Mouse (Mus musculus) forebrain, embryonic 12.5 days (tissue): ENCODE measurements around the gene Guca2b. TPM values are rescaled to one million over a fixed set of nuclear protein-coding genes. Genes with fewer than 3 reads are reported as not detected.
"Not testable (repeated sequence)": the region's sequence is repeated elsewhere in the genome, so short reads cannot be mapped to it uniquely, and the experiment has no call there.

Experiments
- ATAC-seq: fragments of 200-750 bp; cut with Nextera tagmentation; 2 replicates; pipeline ENCODE4 v1.8.0; 2017; ENCODE audit warnings: moderate TSS enrichment; ENCODE audit not compliant: low FRiP score
- H3K27ac ChIP-seq: fragments of 300-500 bp; sonication (generic); 2 replicates; pipeline ENCODE4 v1.5.1; 2016; ENCODE audit warnings: mild to moderate bottlenecking
- H3K27me3 ChIP-seq: fragments of 300-500 bp; sonication (generic); 2 replicates; pipeline ENCODE4 v1.6.1; 2016; ENCODE audit warnings: mild to moderate bottlenecking
- H3K36me3 ChIP-seq: fragments of 300-500 bp; sonication (generic); replicated peaks from 2 replicates; pipeline ENCODE4 v1.6.1; 2016; ENCODE audit warnings: mild to moderate bottlenecking
- H3K4me1 ChIP-seq: fragments of 300-500 bp; sonication (generic); 2 replicates; pipeline ENCODE4 v1.6.1; 2016
- H3K4me2 ChIP-seq: fragments of 300-500 bp; sonication (generic); 2 replicates; pipeline ENCODE4 v1.6.1; 2016; ENCODE audit warnings: mild to moderate bottlenecking, moderate library complexity
- H3K4me3 ChIP-seq: fragments of 300-500 bp; sonication (generic); replicated peaks from 2 replicates; pipeline ENCODE4 v1.5.1; 2016; ENCODE audit warnings: mild to moderate bottlenecking
- H3K9ac ChIP-seq: fragments of 300-500 bp; sonication (generic); 2 replicates; pipeline ENCODE4 v1.6.1; 2016; ENCODE audit warnings: mild to moderate bottlenecking
- H3K9me3 ChIP-seq: fragments of 300-500 bp; sonication (generic); 2 replicates; pipeline ENCODE4 v1.6.1; 2016
- WGBS: fragments of 180-500 bp; shearing (Covaris S2); methylation state at CpG from one replicate; pipeline ENCODE4 v1.1.7; 2016; 5-methylcytosine and 5-hydroxymethylcytosine counted together
- polyA plus RNA-seq: library from polyadenylated mRNA; unstranded; fragments of >200 nt; fragmentation: Nextera tagmentation; extraction: Ambion mirVana; gene quantifications from 2 replicates; pipeline ENCODE4 v1.2.1, GENCODE M21; 2016

Guca2b gene
- polyA plus RNA-seq, 1 experiment from 2014 or later: not detected

- no peak for ATAC-seq
- Histone ChIP-seq H3K27ac (no peak overlapping the region), H3K9me3 (no peaks in the 10 kb centered on the region), H3K4me3 (no peak overlapping the region), H3K4me1 (no peaks in the 10 kb centered on the region), H3K27me3 (no peaks in the 10 kb centered on the region), H3K9ac (no peak overlapping the region), H3K4me2 (no peak overlapping the region), H3K36me3 (no peaks in the 10 kb centered on the region)
- 90% methylated on average over 4 of the region's 4 CpGs for WGBS
These were observed 16.1 kb downstream of the Guca2b start for GRCm38 (mm10) chr4:119642666-119643065.

GRCm38 (mm10) chr4:119638656-119639055 is 20.1 kb downstream of the Guca2b start:
- Histone ChIP-seq H3K27me3 (no peaks in the 10 kb centered on the region), H3K36me3 (no peaks in the 10 kb centered on the region), H3K9ac (no peak overlapping the region), H3K27ac (no peak overlapping the region), H3K4me1 (peaks cover 6% of the 10 kb centered on the region), H3K9me3 (no peaks in the 10 kb centered on the region), H3K4me2 (no peak overlapping the region), H3K4me3 (no peak overlapping the region)
- no peak for ATAC-seq
- WGBS: 70% methylated on average over 11 of the region's 11 CpGs

GRCm38 (mm10) chr4:119637946-119638345 is 20.8 kb downstream of the Guca2b start:
- WGBS: 81% methylated on average over 6 of the region's 6 CpGs
- Histone ChIP-seq H3K36me3 (no peaks in the 10 kb centered on the region), H3K9ac (no peak overlapping the region), H3K4me1 (peaks cover 12% of the 10 kb centered on the region), H3K9me3 (no peaks in the 10 kb centered on the region), H3K4me3 (no peak overlapping the region), H3K27ac (no peak overlapping the region), H3K4me2 (no peak overlapping the region), H3K27me3 (no peaks in the 10 kb centered on the region)
- ATAC-seq: no peak

GRCm38 (mm10) chr4:119637176-119637845 is 21.4 kb downstream of the Guca2b start, which contains the start of gene Guca2a:
TSS of gene Guca2a (plus strand) at chr4:119637704.
- H3K9ac ChIP-seq: no peak within 1 kb of the TSS
- peaks cover 18% of the 10 kb centered on the region for H3K4me1 ChIP-seq
- H3K36me3 ChIP-seq: no peaks in the 10 kb centered on the region
- no peaks in the 10 kb centered on the region for H3K27me3 ChIP-seq
- 78% methylated on average over 4 of the region's 4 CpGs for WGBS
- no peak within 1 kb of the TSS for H3K4me2 ChIP-seq
- no peaks in the 10 kb centered on the region for H3K9me3 ChIP-seq
- no peak within 1 kb of the TSS for H3K4me3 ChIP-seq
- no peak within 1 kb of the TSS for H3K27ac ChIP-seq
- ATAC-seq: no peak

GRCm38 (mm10) chr4:119636731-119637130 is 22.0 kb downstream of the Guca2b start:
- H3K4me3 ChIP-seq: no peak overlapping the region
- peaks cover 18% of the 10 kb centered on the region for H3K4me1 ChIP-seq
- H3K27ac ChIP-seq: no peak overlapping the region
- H3K4me2 ChIP-seq: no peak overlapping the region
- WGBS: 85% methylated on average over 7 of the region's 7 CpGs
- ATAC-seq: no peak
- no peak overlapping the region for H3K9ac ChIP-seq
- no peaks in the 10 kb centered on the region for H3K27me3 ChIP-seq
- H3K36me3 ChIP-seq: no peaks in the 10 kb centered on the region
- H3K9me3 ChIP-seq: no peaks in the 10 kb centered on the region

GRCm38 (mm10) chr4:119635686-119636085 is 23.1 kb downstream of the Guca2b start:
- H3K9me3 ChIP-seq: no peaks in the 10 kb centered on the region
- H3K4me1 ChIP-seq: peaks cover 22% of the 10 kb centered on the region
- H3K4me3 ChIP-seq: no peak overlapping the region
- peaks cover 4% of the 10 kb centered on the region; the same call in 1 of the 2 replicates for H3K36me3 ChIP-seq
- H3K4me2 ChIP-seq: no peak overlapping the region
- H3K9ac ChIP-seq: no peak overlapping the region
- no peak overlapping the region for H3K27ac ChIP-seq
- H3K27me3 ChIP-seq: no peaks in the 10 kb centered on the region
- WGBS: 86% methylated on average over 8 of the region's 8 CpGs
- no peak for ATAC-seq

GRCm38 (mm10) chr4:119634908-119635660 is 23.7 kb downstream of the Guca2b start:
- H3K9ac ChIP-seq: no peak overlapping the region
- H3K4me1 ChIP-seq: peaks cover 22% of the 10 kb centered on the region
- H3K27me3 ChIP-seq: no peaks in the 10 kb centered on the region
- no peak for ATAC-seq
- H3K36me3 ChIP-seq: peaks cover 8% of the 10 kb centered on the region; the same call in 1 of the 2 replicates
- no peak overlapping the region for H3K4me3 ChIP-seq
- WGBS: 70% methylated on average over 6 of the region's 6 CpGs
- H3K9me3 ChIP-seq: no peaks in the 10 kb centered on the region
- H3K27ac ChIP-seq: no peak overlapping the region
- H3K4me2 ChIP-seq: no peak overlapping the region

- no peak overlapping the region for H3K4me2 ChIP-seq
- WGBS: 88% methylated on average over 3 of the region's 3 CpGs
- H3K27me3 ChIP-seq: no peaks in the 10 kb centered on the region
- no peak overlapping the region for H3K9ac ChIP-seq
- ATAC-seq: no peak
- H3K4me3 ChIP-seq: no peak overlapping the region
- peaks cover 18% of the 10 kb centered on the region for H3K36me3 ChIP-seq
- H3K27ac ChIP-seq: no peak overlapping the region
- peaks cover 22% of the 10 kb centered on the region for H3K4me1 ChIP-seq
- no peaks in the 10 kb centered on the region for H3K9me3 ChIP-seq
These were observed 24.8 kb downstream of the Guca2b start for GRCm38 (mm10) chr4:119633948-119634347.

GRCm38 (mm10) chr4:119633342-119633741 is 25.4 kb downstream of the Guca2b start:
- no peak overlapping the region for H3K4me3 ChIP-seq
- 0 out of 2 replicates have a peak, but pooled peaks have one; percentile 12 for ATAC-seq
- H3K36me3 ChIP-seq: peaks cover 19% of the 10 kb centered on the region
- peak overlapping the region; percentile 47 for H3K27ac ChIP-seq
- no peaks in the 10 kb centered on the region for H3K27me3 ChIP-seq
- H3K4me2 ChIP-seq: no peak overlapping the region
- H3K9me3 ChIP-seq: no peaks in the 10 kb centered on the region
- peaks cover 22% of the 10 kb centered on the region for H3K4me1 ChIP-seq
- 59% methylated on average over 7 of the region's 7 CpGs for WGBS
- H3K9ac ChIP-seq: no peak overlapping the region

GRCm38 (mm10) chr4:119632721-119633120 is 26.0 kb downstream of the Guca2b start:
- H3K36me3 ChIP-seq: peaks cover 19% of the 10 kb centered on the region
- H3K27me3 ChIP-seq: no peaks in the 10 kb centered on the region
- no peak overlapping the region for H3K9ac ChIP-seq
- H3K9me3 ChIP-seq: no peaks in the 10 kb centered on the region
- H3K27ac ChIP-seq: 0 out of 2 replicates have a peak overlapping the region, but pooled peaks have one; percentile 47
- no peak for ATAC-seq
- peaks cover 22% of the 10 kb centered on the region for H3K4me1 ChIP-seq
- H3K4me3 ChIP-seq: no peak overlapping the region
- 65% methylated on average over 7 of the region's 7 CpGs for WGBS
- H3K4me2 ChIP-seq: no peak overlapping the region

- peak; percentile 42; the same call in 1 of the 2 replicates for ATAC-seq
- 78% methylated on average over 11 of the region's 11 CpGs for WGBS
These were observed 27.4 kb downstream of the Guca2b start for GRCm38 (mm10) chr4:119631115-119631919.

GRCm38 (mm10) chr4:119628363-119628762 is 30.4 kb downstream of the Guca2b start:
- Histone ChIP-seq H3K36me3 (peaks cover 32% of the 10 kb centered on the region), H3K4me1 (peaks cover 27% of the 10 kb centered on the region)
- H3K4me2 ChIP-seq, H3K27ac ChIP-seq, H3K9ac ChIP-seq, H3K9me3 ChIP-seq, H3K4me3 ChIP-seq, H3K27me3 ChIP-seq: not testable (repeated sequence)
- WGBS: 94% methylated on average over 4 of the region's 4 CpGs
- ATAC-seq: peak; percentile 67

More at GRCm38 (mm10) chr4:119631115-119631919, 27.4 kb downstream of the Guca2b start:
- Histone ChIP-seq H3K4me1 (peaks cover 29% of the 10 kb centered on the region), H3K27ac (no peak overlapping the region), H3K9ac (no peak overlapping the region), H3K36me3 (peaks cover 19% of the 10 kb centered on the region), H3K9me3 (no peaks in the 10 kb centered on the region), H3K4me3 (no peak overlapping the region), H3K27me3 (no peaks in the 10 kb centered on the region), H3K4me2 (no peak overlapping the region)
